Mouse (Mus musculus): ENCODE data around the gene Ccdc117. TPM values are rescaled to one million over a fixed set of nuclear protein-coding genes. Genes with fewer than 3 reads are reported as not detected.
"Not testable (repeated sequence)": the region's sequence is repeated elsewhere in the genome, so short reads cannot be mapped to it uniquely, and the experiment has no call there.

The Ccdc117 gene
- total and polyA plus RNA-seq, 2 experiments from 2014 or later = 6.1 to 8.2 TPM

- TF ChIP-seq CTCF (IDR thresholded peaks at IDR 0.05) = no peak
- no peaks in the 10 kb centered on the region for H3K36me3 ChIP-seq (ENCODE audit: insufficient read depth, low read length)
- ATAC-seq (ENCODE audit: low FRiP score) = no peak
- no peak overlapping the region for H3K27ac ChIP-seq (ENCODE audit: low read depth, low read length)
- H3K9me3 ChIP-seq (ENCODE audit: low read length) = no peaks in the 10 kb centered on the region
- no peak overlapping the region for H3K4me3 ChIP-seq (ENCODE audit: low read depth, low read length)
- no peak overlapping the region for H3K4me2 ChIP-seq (ENCODE audit: low read depth, low read length, poor library complexity, severe bottlenecking)
- H3K4me1 ChIP-seq (ENCODE audit: insufficient read depth, low read length) = no peaks in the 10 kb centered on the region
- H3K27me3 ChIP-seq (ENCODE audit: insufficient read depth, low read length) = no peaks in the 10 kb centered on the region
- no peak for DNase-seq (ENCODE audit: low spot score)
- H3K9ac ChIP-seq (replicated peaks; ENCODE audit: low read length, poor library complexity, severe bottlenecking) = no peak overlapping the region
- WGBS = 91% methylated on average over 8 of the region's 8 CpGs
Measured at GRCm38 (mm10) chr11:5512961-5513360, 29.0 kb downstream of the Ccdc117 start.

DNA sequence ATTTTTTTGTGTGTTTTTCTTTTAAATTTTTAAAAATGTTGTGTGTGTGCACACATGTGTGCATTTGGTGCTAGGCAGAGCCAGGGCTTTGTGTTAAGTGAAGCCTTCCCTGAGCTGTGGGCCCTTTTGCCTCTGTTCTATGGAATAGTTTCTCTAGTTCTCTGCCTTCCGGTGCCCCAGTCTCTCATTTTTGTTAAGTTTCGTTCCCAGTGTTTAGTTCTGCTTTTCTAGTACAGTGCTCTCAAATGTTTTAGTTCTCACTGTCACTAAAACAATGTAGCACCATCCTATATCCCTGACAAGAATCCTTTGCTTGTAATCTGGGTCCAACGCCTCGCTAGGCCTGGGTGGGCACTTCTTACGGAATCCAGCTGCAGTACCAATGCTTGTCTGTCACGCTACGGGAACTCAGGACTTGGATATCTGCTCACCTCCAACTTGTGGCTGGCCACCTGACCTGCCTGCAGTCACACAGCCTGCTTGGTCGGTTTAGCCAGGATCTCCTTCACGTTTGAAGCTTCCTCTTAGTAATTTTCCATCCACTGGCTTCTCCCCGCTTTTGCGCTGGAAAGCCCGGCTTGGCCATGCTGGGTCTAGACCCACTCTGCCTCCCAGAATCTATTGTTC is 29.8 kb downstream of the Ccdc117 start:
- no peak overlapping the region for H3K27ac ChIP-seq (ENCODE audit: low read depth, low read length)
- no peak overlapping the region for H3K9ac ChIP-seq (replicated peaks; ENCODE audit: low read length, poor library complexity, severe bottlenecking)
- no peaks in the 10 kb centered on the region for H3K9me3 ChIP-seq (ENCODE audit: low read length)
- no peak for TF ChIP-seq CTCF (IDR thresholded peaks at IDR 0.05)
- no peak overlapping the region for H3K4me3 ChIP-seq (ENCODE audit: low read depth, low read length)
- H3K36me3 ChIP-seq (ENCODE audit: insufficient read depth, low read length) = no peaks in the 10 kb centered on the region
- ATAC-seq (ENCODE audit: low FRiP score) (no peak), DNase-seq (ENCODE audit: low spot score) (no peak)
- no peaks in the 10 kb centered on the region for H3K4me1 ChIP-seq (ENCODE audit: insufficient read depth, low read length)
- H3K27me3 ChIP-seq (ENCODE audit: insufficient read depth, low read length) = no peaks in the 10 kb centered on the region
- 82% methylated on average over 12 of the region's 12 CpGs for WGBS
- no peak overlapping the region for H3K4me2 ChIP-seq (ENCODE audit: low read depth, low read length, poor library complexity, severe bottlenecking)

DNA sequence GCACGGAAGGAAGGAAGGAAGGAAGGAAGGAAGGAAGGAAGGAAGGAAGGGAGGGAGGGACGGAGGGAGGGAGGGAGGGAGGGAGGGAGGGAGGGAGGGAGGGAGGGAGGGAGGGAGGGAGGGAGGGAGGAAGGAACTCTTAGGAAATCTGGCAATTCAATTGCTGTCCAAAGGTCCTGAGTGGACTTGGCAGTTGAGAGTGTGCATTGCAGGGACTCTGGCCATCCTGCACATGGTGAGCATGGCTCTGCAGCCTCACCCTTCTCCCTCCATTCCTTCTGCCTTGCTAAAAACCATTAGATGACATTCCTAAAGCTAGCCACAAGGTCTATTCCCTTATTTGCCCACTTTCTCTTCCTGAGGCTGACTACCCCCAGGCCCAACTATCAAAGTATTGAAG is 31.3 kb downstream of the Ccdc117 start:
- not testable (repeated sequence) for H3K9ac ChIP-seq (replicated peaks; ENCODE audit: low read length, poor library complexity, severe bottlenecking); H3K36me3 ChIP-seq (ENCODE audit: insufficient read depth, low read length); H3K4me1 ChIP-seq (ENCODE audit: insufficient read depth, low read length); H3K4me3 ChIP-seq (ENCODE audit: low read depth, low read length); H3K27me3 ChIP-seq (ENCODE audit: insufficient read depth, low read length); H3K27ac ChIP-seq (ENCODE audit: low read depth, low read length); DNase-seq (ENCODE audit: low spot score); ATAC-seq (ENCODE audit: low FRiP score); H3K4me2 ChIP-seq (ENCODE audit: low read depth, low read length, poor library complexity, severe bottlenecking); H3K9me3 ChIP-seq (ENCODE audit: low read length)
- no CpG with 5 or more reads among the region's 2 CpGs for WGBS

GRCm38 (mm10) chr11:5510099-5510391 is 31.9 kb downstream of the Ccdc117 start:
- Histone ChIP-seq H3K4me3 (ENCODE audit: low read depth, low read length) (no peak overlapping the region), H3K27ac (ENCODE audit: low read depth, low read length) (no peak overlapping the region), H3K9ac (replicated peaks; ENCODE audit: low read length, poor library complexity, severe bottlenecking) (no peak overlapping the region), H3K27me3 (ENCODE audit: insufficient read depth, low read length) (no peaks in the 10 kb centered on the region), H3K9me3 (ENCODE audit: low read length) (no peaks in the 10 kb centered on the region), H3K4me1 (ENCODE audit: insufficient read depth, low read length) (no peaks in the 10 kb centered on the region), H3K4me2 (ENCODE audit: low read depth, low read length, poor library complexity, severe bottlenecking) (no peak overlapping the region), H3K36me3 (ENCODE audit: insufficient read depth, low read length) (no peaks in the 10 kb centered on the region)
- TF ChIP-seq CTCF (IDR thresholded peaks at IDR 0.05) = no peak
- ATAC-seq (ENCODE audit: low FRiP score) = no peak
- no peak for DNase-seq (ENCODE audit: low spot score)
- WGBS = 85% methylated on average over 5 of the region's 5 CpGs

GRCm38 (mm10) chr11:5509215-5510098 is 32.5 kb downstream of the Ccdc117 start:
- DNase-seq (ENCODE audit: low spot score) (no peak), ATAC-seq (ENCODE audit: low FRiP score) (no peak)
- Histone ChIP-seq H3K9ac (replicated peaks; ENCODE audit: low read length, poor library complexity, severe bottlenecking) (no peak overlapping the region), H3K9me3 (ENCODE audit: low read length) (no peaks in the 10 kb centered on the region), H3K4me1 (ENCODE audit: insufficient read depth, low read length) (no peaks in the 10 kb centered on the region), H3K4me3 (ENCODE audit: low read depth, low read length) (no peak overlapping the region), H3K27me3 (ENCODE audit: insufficient read depth, low read length) (no peaks in the 10 kb centered on the region), H3K27ac (ENCODE audit: low read depth, low read length) (no peak overlapping the region), H3K4me2 (ENCODE audit: low read depth, low read length, poor library complexity, severe bottlenecking) (no peak overlapping the region), H3K36me3 (ENCODE audit: insufficient read depth, low read length) (no peaks in the 10 kb centered on the region)
- no peak for TF ChIP-seq CTCF (IDR thresholded peaks at IDR 0.05)
- 81% methylated on average over 8 of the region's 8 CpGs for WGBS

GRCm38 (mm10) chr11:5505856-5506575 is 36.0 kb downstream of the Ccdc117 start:
- no peak overlapping the region for H3K27ac ChIP-seq (ENCODE audit: low read depth, low read length)
- H3K9me3 ChIP-seq (ENCODE audit: low read length) = no peaks in the 10 kb centered on the region
- no peak overlapping the region for H3K4me2 ChIP-seq (ENCODE audit: low read depth, low read length, poor library complexity, severe bottlenecking)
- H3K36me3 ChIP-seq (ENCODE audit: insufficient read depth, low read length) = no peaks in the 10 kb centered on the region
- ATAC-seq (ENCODE audit: low FRiP score) = no peak
- no peaks in the 10 kb centered on the region for H3K4me1 ChIP-seq (ENCODE audit: insufficient read depth, low read length)
- no peak for TF ChIP-seq CTCF (IDR thresholded peaks at IDR 0.05)
- no peak overlapping the region for H3K9ac ChIP-seq (replicated peaks; ENCODE audit: low read length, poor library complexity, severe bottlenecking)
- 31% methylated on average over 18 of the region's 18 CpGs for WGBS
- no peaks in the 10 kb centered on the region for H3K27me3 ChIP-seq (ENCODE audit: insufficient read depth, low read length)
- H3K4me3 ChIP-seq (ENCODE audit: low read depth, low read length) = no peak overlapping the region
- DNase-seq (ENCODE audit: low spot score) = no peak

All from midbrain, postnatal 0 days (tissue).